Mouse (Mus musculus) kidney, adult 11 months (tissue): Measurements from ENCODE around the gene Nup188.

Source experiments
- DNase-seq: peaks from one replicate; pipeline ENCODE4 v3.0.0; 2022

Gene Nup188

DNA sequence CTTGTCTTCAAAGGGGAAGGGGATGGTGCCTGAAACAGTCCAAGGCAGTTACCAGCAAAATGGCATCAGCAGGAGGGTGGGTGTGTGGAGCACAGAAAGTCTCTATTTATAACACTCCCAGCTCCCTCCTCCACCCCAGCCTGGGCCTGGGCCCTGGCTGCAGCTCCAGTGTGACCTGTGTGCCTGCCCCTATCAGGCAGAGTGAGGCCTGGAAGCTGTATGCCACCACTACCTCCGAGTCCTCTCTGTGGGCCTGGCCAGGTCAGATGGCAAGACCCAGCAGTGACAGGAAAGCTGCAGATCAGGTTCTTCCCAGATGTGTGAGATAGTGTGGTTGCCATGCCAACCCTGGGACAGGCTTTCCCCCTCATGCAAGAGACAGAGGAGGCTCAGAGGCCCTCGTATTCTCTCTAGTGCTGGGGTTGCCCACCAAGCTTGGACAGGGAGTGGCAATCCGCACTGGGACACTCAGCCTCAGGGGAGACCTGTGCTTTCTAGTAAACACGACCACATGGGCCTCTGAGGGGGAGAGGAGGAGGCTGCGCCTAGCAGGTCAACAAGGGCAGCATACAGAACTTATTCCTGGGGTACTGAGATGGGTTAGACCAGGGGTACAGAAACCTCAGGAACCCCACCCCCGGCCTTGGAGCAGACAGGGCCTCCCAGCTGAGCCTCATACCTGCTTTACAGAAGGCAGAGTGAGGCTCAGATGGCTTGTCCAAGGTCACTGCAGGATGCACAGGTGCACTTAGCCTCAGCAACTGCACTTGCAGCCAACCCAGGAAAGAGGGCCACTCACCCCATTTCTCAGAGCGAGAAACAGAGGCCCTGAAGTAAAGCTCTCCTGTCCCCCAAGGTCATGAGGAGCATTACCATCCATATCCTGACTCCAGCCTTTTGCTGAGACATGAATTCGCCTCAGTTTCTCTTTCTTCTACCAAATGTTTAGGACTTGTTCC is 71.6 kb downstream of the Nup188 start:
- no peak for DNase-seq

- peak; percentile 71 for DNase-seq
These were observed 72.6 kb downstream of the Nup188 start, which contains the start of gene Sh3glb2 for GRCm38 (mm10) chr2:30358533-30359531. TSS of gene Sh3glb2 (minus strand) at chr2:30359337.

DNA sequence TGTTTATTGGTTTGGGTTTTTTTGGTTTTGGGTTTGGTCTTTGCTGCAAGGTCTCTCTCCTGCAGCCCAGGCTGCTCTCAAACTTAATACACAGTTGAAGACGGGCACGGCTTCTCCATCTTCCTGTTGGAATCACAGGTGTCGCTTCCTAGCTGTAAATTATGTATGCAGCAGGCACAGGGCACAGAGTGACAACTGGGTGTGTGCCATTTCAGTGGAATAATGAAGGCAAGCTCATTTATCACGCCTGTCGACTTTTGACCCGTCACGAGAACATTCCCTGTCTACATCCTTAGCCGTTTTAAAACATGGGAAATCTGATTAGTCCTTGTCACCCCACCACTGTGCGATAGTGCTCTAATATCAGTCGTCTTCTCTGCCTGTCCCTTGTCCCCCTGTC is 74.4 kb downstream of the Nup188 start:
- DNase-seq = peak; percentile 35

DNA sequence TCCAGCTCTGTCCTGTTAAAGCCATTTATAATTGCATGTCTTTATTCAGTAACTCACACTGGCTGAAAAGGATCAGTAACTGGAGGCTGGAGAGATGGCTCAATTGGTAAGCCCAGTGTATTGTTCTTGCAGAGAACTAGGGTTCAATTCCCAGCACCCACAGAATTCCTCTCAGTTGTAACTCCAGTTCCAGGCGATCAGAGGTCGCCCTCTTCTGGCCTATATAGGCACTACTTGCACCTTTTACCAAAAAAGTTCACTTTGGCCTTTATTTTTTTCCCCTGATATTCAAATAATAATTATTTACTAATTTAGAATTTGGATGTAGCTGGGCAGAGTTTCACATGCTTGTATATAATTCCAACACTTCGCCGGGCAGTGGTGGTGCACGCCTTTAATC is 76.7 kb downstream of the Nup188 start:
- DNase-seq = no peak

DNA sequence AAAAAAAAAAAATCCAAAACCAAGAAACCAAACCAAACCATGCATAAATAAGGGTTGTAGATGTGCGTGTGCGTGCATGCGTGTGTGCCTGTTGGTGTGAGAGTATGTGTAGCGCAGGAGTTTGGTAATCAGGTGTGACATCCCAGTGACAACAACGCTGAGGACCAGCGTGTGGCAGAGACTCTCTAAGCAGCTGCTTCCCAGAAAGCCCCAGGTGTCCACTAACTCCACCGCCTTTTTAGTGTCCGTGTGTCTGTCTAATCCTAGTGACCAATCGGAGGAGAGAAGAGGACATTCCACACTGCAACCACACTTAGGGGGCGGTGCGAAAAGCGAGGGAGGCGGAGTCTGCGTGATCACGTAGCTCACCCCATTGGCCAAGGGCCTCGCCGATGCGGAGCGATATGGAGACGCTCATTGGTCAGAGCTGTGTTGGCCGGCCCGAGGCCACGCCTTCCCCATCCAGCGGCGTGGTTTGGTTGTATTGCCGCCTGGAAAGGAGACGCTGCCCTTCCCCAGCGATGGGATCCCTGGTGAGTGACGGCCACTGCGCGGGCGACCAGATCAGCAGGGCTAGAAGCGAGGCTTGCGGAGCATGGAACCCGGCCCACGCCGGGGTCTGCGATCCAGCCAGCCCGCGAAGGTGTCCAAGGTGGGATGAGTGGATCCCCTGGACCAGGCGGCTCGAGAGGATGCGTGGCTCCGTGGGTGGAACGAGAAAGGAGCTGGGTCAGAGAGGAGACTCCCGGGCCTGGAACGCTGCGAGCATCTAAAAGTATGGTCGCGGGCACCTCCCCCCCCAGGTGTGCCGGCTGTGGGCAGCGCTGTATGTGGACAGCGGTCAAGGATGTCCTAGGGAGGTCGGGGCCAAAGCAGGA is 77.8 kb downstream of the Nup188 start, which contains the start of gene Miga2:
TSS of gene Miga2 (plus strand) at position 461 of the 878 bp plus-strand sequence.
- peak; percentile 100 for DNase-seq

GRCm38 (mm10) chr2:30365281-30366069 is 79.3 kb downstream of the Nup188 start:
- peak; percentile 40 for DNase-seq

DNA sequence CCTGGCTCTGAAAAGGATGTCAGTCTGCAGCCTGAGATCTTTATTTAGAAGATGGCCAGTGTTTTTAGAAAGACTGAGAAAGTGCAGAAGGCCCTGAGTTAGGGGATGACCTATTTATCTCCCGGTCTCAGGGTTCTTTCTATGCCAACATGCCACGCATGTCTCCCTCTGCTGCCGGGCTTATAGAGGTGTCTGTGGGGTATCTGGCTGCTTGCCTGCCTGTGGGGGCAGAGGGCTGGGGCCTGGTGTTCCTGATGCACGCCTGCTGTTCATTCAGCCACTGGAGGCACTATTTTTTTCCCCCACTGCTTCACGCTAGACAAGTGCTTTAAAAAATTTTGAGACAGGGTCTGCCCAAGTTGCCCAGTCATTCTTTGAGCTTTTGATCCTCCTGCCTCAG is 80.0 kb downstream of the Nup188 start:
- peak; percentile 30 for DNase-seq

- no peak for DNase-seq
These were observed 85.3 kb downstream of the Nup188 start for GRCm38 (mm10) chr2:30371544-30371943.

DNA sequence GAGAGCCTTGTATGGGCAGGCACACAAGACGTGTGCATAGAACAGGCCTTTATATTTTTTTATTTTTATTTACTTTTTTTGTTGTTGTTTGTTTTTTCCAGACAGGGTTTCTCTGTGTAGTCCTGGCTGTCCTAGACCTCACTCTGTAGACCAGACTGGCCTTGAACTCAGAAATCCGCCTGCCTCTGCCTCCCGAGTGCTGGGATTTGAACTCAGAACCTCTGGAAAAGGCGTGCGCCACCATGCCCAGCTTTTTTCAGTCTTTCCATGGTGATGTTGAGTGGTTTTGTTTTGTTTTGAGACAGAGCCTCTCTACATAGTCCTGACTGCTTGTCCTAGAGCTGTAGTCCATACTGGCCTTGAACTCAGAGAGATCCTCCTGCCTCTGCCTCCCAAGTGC is 86.5 kb downstream of the Nup188 start:
- no peak for DNase-seq

GRCm38 (mm10) chr2:30375893-30376292 is 89.7 kb downstream of the Nup188 start:
- DNase-seq = no peak

DNA sequence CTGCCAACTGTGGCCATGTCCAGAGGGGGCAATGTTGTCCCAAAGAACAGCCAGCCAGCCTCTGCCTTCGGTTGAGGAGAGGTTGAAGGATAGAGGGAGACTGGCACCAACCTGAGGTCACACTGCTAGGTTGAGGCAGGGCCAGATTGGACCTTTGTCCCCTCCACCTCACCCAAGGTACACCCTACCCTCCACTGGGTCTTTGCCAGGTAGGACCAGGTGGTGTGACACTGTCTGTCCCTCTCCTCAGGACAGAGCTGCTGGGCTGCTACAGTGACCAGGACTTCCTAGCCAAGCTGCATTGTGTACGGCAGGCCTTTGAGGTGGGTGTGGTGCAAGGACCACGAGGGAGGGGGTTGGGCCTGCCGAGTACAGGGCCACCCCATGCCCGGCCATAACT is 91.5 kb downstream of the Nup188 start:
- no peak for DNase-seq

DNA sequence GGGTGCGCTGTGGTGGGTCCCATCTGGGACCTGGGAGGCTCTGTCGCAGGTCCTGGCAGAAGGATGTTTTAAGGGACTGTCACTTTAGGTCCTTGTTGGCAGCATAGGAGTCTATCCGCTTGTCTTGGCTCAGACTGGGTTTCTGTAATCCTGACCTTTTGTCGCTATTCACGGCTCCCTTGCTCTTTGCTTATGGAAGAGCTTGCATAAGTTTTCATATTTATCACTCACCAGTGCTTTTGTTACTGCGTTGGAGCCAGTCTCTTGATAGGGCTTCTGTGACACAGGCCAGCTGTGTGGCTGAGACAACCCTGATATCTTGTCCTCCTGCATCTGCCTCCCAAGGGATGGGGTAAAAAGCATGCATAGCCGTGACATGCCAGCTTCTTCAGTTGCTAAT is 93.1 kb downstream of the Nup188 start:
- DNase-seq = no peak

DNA sequence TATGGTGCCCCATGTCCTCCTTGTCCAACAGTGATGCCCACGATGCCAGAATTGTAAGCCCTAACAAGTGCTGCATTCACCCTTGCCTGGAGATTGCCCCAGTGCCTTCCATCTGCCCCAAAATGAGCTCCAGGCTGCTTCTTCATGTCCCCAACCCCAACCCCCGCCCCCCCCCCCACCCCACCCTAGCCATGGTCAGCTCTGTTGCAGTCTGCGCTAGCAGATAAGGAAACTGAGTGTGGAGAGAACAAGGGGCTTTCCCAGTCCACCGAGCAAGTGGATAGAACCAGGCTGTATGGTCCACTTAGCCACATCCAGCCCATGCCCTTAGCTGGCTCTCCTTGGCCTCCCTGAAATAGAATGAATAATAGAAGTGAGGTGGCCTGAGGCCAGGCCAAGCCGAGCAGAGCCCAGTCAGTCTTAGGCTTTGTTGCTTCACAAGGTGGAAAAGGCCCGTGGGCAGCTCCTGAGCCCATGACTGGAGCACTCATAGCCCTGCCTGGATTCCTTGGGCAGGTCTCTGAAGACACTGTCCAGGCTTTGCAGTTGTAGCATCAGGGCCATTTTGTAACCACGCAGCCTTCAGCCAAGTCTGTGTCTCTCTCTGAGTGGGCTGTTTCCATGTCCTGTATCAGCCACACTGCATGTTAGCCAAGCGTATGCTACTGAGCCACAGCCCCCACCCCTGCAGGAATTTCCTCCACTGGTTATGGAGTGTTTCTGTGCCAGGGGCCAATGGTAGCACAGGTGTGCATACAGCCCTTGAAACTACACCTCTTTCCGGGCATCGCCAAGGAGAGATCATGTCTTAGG is 94.6 kb downstream of the Nup188 start:
- no peak for DNase-seq

DNA sequence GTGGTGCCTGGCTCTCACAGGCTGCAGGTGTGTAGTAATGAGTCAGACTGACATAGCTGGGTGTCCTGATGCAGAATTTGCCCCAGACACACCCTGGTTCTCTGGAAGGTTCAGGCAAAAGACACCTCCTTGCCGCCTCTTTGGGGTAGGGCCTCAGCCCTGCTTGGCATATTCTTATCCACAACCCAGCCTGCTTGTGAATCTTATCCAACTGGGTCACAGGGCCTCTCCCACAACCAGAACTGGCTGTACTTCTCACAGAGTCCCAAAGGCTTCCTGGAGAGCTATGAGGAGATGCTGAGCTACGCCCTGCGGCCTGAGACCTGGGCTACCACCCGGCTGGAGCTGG is 95.2 kb downstream of the Nup188 start:
- DNase-seq = no peak

- DNase-seq = no peak
These were observed 98.6 kb downstream of the Nup188 start for GRCm38 (mm10) chr2:30384814-30385213.

DNA sequence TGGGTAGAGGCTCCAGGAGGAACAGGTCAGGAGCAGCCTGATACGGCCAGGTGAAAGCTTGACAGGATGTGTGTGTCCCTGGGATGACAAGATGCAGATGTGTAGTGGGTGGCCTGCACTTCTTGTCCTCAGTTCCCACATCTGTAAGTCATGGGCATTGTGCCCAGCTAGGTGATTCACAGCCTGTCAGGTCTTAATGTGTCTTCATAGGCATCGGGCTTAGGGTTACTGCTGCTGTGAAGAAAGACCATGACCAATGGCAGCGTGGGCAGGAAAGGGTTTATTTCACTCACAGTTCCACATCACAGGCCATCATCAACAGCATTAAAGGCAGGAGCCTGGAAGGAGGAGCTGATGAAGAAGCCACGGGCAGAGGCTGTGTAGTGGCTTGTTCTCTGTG is 99.4 kb downstream of the Nup188 start:
- no peak for DNase-seq

DNA sequence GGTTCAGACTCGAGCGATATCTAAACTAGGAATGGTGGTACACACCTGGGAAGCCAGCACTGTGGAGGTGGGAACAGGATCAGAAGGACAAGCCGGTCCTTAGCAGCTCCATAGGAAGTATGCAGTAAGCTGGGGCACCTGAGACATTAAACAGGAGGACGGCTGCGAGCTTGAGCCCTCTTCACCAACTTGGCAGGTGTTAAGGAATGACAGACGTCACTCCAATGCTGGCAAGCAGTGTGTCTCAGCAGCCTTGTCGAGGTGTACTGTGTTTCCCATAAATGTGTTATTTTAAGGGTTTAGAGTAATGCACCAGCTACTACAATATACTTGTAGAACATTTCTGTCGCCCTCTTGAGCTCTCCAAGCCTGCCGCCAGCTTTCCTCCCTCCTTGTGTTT is 100.7 kb downstream of the Nup188 start:
- DNase-seq = no peak

GRCm38 (mm10) chr2:30389000-30389399 is 102.8 kb downstream of the Nup188 start:
- no peak for DNase-seq

DNA sequence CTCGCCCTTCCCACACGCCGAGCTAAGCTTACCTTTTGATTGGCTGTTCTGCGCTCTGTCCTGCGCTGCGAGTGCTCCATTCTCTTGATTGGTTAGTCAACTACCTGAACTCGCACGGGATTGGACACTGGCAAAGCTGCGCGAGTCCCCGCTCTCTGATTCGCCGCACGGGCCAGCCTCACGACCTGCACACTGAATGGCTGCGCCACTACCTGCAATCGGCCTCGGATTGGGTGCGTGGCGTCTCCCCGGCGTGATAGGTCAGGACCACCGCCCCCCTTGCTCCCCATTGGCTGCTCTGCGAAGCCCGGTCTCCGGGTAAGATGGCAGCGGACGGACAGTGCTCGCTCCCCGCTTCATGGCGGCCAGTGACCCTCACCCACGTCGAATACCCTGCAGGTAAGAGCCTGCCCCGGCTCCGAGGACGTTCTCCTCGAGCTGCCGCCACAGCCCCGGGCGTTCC is 105.9 kb downstream of the Nup188 start, which contains the start of gene Dolpp1:
TSS of gene Dolpp1 (plus strand) at position 141 of the 463 bp plus-strand sequence.
- DNase-seq = peak; percentile 99
